Mouse (Mus musculus): ENCODE measurements around the gene Pde6h.

DNA sequence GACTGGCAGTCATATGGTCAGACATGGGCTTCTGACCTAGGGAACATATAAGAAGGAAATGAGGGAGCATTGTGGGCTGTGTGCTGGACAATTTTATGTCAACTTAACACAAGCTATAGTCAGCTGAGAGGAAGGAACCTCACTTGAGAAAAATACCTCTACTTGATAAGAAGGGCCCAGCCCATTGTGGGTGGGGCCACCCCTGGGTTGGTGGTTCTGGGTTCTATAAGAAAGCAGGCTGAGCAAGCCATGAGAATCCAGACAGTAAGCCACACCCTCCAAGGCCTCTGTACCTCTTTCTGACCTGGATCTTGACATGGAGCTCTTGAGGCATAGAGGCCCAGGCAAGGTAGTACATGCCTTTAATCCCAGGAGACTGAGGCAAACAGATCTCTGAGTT lies 19.8 kb downstream of the Pde6h start:
- TF ChIP-seq POLR2A (IDR thresholded peaks at IDR 0.05; ENCODE audit: borderline replicate concordance, extremely low read depth, insufficient read depth, insufficient read length, poor library complexity, severe bottlenecking) (no peak), CTCF (IDR thresholded peaks at IDR 0.05; ENCODE audit: borderline replicate concordance, extremely low read depth, insufficient read depth, insufficient read length) (no peak)
